Mouse (Mus musculus) lung, postnatal 0 days (tissue): ENCODE data around the gene Irgm1. TPM values are rescaled to one million over a fixed set of nuclear protein-coding genes. Genes with fewer than 3 reads are reported as not detected.

Experiments used
- ATAC-seq: fragments of 200-750 bp; cut with Nextera tagmentation; 2 replicates; pipeline ENCODE4 v1.8.0; 2017; ENCODE audit warnings: moderate library complexity
- DNase-seq: peaks from one replicate; pipeline ENCODE4 v3.0.0-alpha.2; 2016; ENCODE audit warnings: low spot score
- H3K27ac ChIP-seq: fragments of 300-500 bp; sonication (generic); 2 replicates; pipeline ENCODE4 v1.5.1; 2014; ENCODE audit warnings: antibody characterized with exemption, mild to moderate bottlenecking, low read length, mixed read lengths
- H3K27me3 ChIP-seq: fragments of 300-500 bp; sonication (generic); replicated peaks from 2 replicates; pipeline ENCODE4 v1.6.1; 2014; ENCODE audit warnings: low read length, mixed read lengths; ENCODE audit not compliant: insufficient read depth
- H3K36me3 ChIP-seq: fragments of 300-500 bp; sonication (generic); 2 replicates; pipeline ENCODE4 v1.6.1; 2014; ENCODE audit warnings: low read length, mixed read lengths; ENCODE audit not compliant: insufficient read depth
- H3K4me1 ChIP-seq: fragments of 300-500 bp; sonication (generic); 2 replicates; pipeline ENCODE4 v1.6.1; 2014; ENCODE audit warnings: antibody characterized with exemption, low read depth, low read length, mixed read lengths; ENCODE audit not compliant: insufficient read depth
- H3K4me2 ChIP-seq: fragments of 300-500 bp; sonication (generic); replicated peaks from 2 replicates; pipeline ENCODE4 v1.6.1; 2014; ENCODE audit warnings: low read depth, mild to moderate bottlenecking, low read length, moderate library complexity, mixed read lengths
- H3K4me3 ChIP-seq: fragments of 300-500 bp; sonication (generic); 2 replicates; pipeline ENCODE4 v1.5.1; 2014; ENCODE audit warnings: low read depth, low read length
- H3K9ac ChIP-seq: fragments of 300-500 bp; sonication (generic); replicated peaks from 2 replicates; pipeline ENCODE4 v1.6.1; 2014; ENCODE audit warnings: low read depth, mild to moderate bottlenecking
- H3K9me3 ChIP-seq: fragments of 300-500 bp; sonication (generic); 2 replicates; pipeline ENCODE4 v1.6.1; 2016; ENCODE audit warnings: low read length, mixed read lengths
- CTCF ChIP-seq: IDR thresholded peaks from 2 replicates; pipeline ENCODE4 v1.5.1; 2016; ENCODE audit warnings: antibody characterized with exemption, mild to moderate bottlenecking
- EP300 ChIP-seq: IDR thresholded peaks from 2 replicates; pipeline ENCODE4 v1.6.1; 2016; ENCODE audit warnings: antibody characterized with exemption, mild to moderate bottlenecking, control low read depth
- WGBS: fragments of 180-500 bp; shearing (Covaris S2); extraction: QIAGEN DNeasy Blood & Tissue Kit; methylation state at CpG from one replicate; pipeline ENCODE4 v1.1.7; 2014; 5-methylcytosine and 5-hydroxymethylcytosine counted together
- polyA plus RNA-seq: library from polyadenylated mRNA; unstranded; fragments of >200 nt; fragmentation: Nextera tagmentation; extraction: Ambion mirVana; gene quantifications from 2 replicates; pipeline ENCODE4 v1.2.1, GENCODE M21; 2015

Irgm1 gene
- polyA plus RNA-seq, 1 experiment from 2014 or later = 20.2 TPM

DNA sequence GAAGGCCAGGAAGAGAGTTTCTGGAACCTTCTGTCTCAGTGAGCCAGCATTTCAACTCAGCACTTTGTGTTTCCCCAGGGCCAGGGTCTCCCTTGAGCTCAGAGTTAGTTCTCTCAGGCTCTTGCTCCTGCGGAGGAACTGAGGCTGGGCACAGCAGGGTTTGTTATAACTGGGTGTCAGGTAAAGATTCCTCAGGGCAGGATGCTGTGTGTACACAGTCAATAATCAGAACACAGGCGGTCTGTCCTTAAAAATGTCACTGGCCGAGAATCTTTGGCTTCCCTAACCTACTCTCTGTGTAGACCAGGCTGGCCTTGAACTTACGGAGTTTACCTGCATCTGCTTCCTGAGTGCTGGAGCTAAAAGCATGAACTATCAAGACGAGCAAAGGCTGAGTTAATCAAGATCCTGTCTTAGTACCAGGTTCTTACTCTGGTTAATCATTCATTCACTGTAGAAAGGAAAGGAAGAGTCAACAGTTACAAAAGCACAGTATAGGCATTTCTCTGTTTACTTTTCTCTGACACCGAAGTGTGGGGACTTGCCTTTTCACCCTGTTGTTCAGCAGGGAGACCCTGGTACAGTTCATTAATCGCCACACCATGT is 1.3 kb upstream of the Irgm1 start:
- ATAC-seq (no peak), DNase-seq (peak; percentile 26)
- Histone ChIP-seq H3K9me3 (no peaks in the 10 kb centered on the region), H3K4me3 (peak overlapping the region; percentile 45; the same call in 1 of the 2 replicates), H3K4me2 (peak overlapping the region; percentile 79), H3K9ac (no peak overlapping the region), H3K4me1 (peaks cover 14% of the 10 kb centered on the region; the same call in 1 of the 2 replicates), H3K27ac (peak overlapping the region; percentile 94), H3K27me3 (no peaks in the 10 kb centered on the region), H3K36me3 (no peaks in the 10 kb centered on the region)
- WGBS = 52% methylated on average over 7 of the region's 7 CpGs
- no peak for TF ChIP-seq CTCF
- no peak for TF ChIP-seq EP300

DNA sequence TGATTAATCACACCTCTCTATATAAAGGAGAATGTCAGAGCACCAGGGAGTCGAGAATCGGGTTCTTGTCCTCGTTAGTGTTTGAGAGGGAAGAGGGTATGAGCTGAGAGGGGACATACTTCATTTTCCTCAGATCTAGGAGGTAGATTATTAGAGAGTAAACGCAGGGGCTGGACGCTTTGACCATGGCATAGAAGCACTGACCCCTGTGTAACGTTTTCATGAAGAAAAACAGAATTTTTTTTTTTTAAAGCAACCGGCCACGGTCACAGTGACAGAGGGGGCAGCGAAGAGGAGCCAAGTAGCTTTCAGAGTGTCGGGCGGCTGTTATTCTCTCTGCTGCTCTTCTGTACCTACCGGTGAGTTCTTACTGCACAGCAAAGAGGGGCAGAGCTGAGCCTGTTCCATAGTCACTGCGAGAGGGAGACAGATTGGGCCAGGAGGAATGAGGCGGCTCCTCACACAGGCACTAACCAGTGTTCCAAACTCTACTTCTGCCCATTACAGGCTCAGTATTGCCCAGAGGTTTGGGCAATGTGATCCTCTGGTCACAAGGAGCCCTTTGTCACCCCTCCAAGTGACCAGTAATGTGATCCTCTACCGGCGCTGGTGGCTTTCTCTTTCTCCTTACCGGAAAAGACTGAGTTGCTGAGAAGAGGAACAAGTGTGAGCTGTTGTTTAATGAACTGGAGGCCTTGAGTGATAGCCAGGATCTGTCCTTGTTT is 496 bp upstream of the Irgm1 start:
- peak; percentile 39 for ATAC-seq

DNA sequence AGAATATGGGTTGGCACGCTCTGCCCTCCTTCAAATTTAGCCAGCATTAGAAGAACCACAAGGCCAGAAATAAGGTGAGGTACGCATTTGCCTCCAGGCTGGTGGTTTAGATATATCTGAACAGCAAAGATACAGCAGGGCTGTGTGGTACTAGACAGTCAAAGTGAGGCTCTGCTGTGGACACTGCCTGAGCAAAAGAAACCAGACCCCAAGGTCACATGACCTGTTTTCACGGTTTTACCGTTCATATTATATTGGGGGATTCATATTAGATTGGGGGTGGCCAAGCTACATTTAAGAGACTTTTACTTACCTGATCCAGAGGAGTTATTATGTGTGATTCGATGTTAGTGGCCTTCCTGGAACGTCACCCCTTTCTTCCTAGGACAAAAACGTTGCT is 702 bp downstream of the Irgm1 start:
- TF ChIP-seq CTCF (no peak), EP300 (no peak)
- H3K4me1 ChIP-seq = peaks cover 14% of the 10 kb centered on the region; the same call in 1 of the 2 replicates
- H3K9me3 ChIP-seq = no peaks in the 10 kb centered on the region
- peak overlapping the region; percentile 94 for H3K27ac ChIP-seq
- H3K36me3 ChIP-seq = peaks cover 1% of the 10 kb centered on the region
- peak overlapping the region; percentile 45 for H3K4me3 ChIP-seq
- DNase-seq (no peak), ATAC-seq (0 out of 2 replicates have a peak, but pooled peaks have one; percentile 16)
- WGBS = 21% methylated on average over 7 of the region's 7 CpGs
- H3K4me2 ChIP-seq = peak overlapping the region; percentile 79
- H3K9ac ChIP-seq = peak overlapping the region; percentile 20
- H3K27me3 ChIP-seq = no peaks in the 10 kb centered on the region

More for the DNA sequence above, 496 bp upstream of the Irgm1 start:
- Histone ChIP-seq H3K27me3 (no peaks in the 10 kb centered on the region), H3K27ac (peak overlapping the region; percentile 94), H3K4me1 (peaks cover 14% of the 10 kb centered on the region; the same call in 1 of the 2 replicates), H3K4me3 (peak overlapping the region; percentile 45), H3K9ac (peak overlapping the region; percentile 20), H3K4me2 (peak overlapping the region; percentile 79), H3K36me3 (no peaks in the 10 kb centered on the region), H3K9me3 (no peaks in the 10 kb centered on the region)
- WGBS = 2% methylated on average over 17 of the region's 17 CpGs
- TF ChIP-seq CTCF = peak; percentile 17; the same call in 1 of the 2 replicates
- no peak for TF ChIP-seq EP300
- peak; percentile 70 for DNase-seq

DNA sequence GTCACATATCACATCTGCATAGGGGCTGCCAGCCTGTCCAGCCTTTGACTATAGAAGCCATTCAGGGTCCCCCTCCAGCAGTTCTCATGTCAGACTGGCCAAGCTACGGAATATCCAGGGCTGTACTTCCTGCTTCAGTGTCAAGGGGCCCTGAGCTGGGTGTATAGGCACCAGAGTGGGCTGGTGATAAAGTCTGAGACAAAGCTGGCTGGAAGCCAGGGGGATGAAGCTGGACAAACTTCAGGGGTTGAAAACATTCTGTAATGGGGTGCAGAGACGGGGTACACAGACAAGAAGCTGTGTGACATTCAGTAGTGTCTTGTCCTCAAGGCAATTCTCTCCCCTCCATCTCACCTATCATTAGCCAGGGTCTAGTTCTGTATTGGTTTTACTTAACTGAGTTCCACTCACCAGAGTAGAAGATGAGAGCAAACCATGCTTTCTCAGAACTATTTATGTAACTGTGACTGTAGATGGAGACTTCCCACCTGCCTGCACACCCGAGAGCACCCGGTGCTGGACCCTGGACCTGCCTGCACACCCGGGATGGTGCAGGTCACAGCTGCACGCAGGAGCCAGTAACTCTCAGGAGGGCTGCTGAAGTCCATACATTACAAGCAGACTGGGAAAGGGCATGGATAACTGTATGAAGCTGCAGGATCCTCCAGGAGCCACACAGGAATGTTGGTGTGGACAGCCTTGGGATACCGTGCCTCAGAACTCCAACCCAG is 1.9 kb downstream of the Irgm1 start:
- peak overlapping the region; percentile 20 for H3K9ac ChIP-seq
- 20% methylated on average over 7 of the region's 7 CpGs for WGBS
- H3K4me2 ChIP-seq = peak overlapping the region; percentile 79
- no peaks in the 10 kb centered on the region for H3K27me3 ChIP-seq
- peaks cover 5% of the 10 kb centered on the region for H3K36me3 ChIP-seq
- no peak for TF ChIP-seq CTCF
- no peak for TF ChIP-seq EP300
- peaks cover 14% of the 10 kb centered on the region; the same call in 1 of the 2 replicates for H3K4me1 ChIP-seq
- peak overlapping the region; percentile 94; the same call in 1 of the 2 replicates for H3K27ac ChIP-seq
- H3K9me3 ChIP-seq = no peaks in the 10 kb centered on the region
- DNase-seq (no peak), ATAC-seq (no peak)
- peak overlapping the region; percentile 45 for H3K4me3 ChIP-seq

DNA sequence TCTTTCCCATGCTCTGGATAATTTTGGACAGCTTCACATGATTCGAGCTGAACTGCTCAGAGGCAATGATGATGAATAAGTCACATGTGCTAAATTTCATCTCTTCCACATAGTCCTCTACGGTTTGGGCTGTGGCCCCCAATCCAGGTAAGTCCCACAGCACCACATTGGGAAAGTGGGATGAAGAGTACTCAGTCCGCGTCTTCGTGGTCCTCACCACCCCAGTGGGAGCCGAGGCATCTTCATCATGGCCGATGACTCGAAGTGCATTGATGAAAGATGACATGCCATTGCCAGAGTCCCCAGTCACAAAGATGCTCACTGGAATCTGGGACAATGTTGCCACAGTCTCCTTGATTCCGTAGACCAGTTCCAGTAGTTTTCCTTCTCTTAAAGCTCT is 5.0 kb downstream of the Irgm1 start:
- WGBS = 95% methylated on average over 9 of the region's 9 CpGs
- no peak overlapping the region for H3K4me2 ChIP-seq
- H3K9me3 ChIP-seq = no peaks in the 10 kb centered on the region
- TF ChIP-seq CTCF (no peak), EP300 (no peak)
- no peak overlapping the region for H3K9ac ChIP-seq
- no peak for ATAC-seq
- H3K4me1 ChIP-seq = peaks cover 14% of the 10 kb centered on the region; the same call in 1 of the 2 replicates
- peaks cover 5% of the 10 kb centered on the region for H3K36me3 ChIP-seq
- DNase-seq = no peak
- H3K27ac ChIP-seq = no peak overlapping the region
- H3K4me3 ChIP-seq = no peak overlapping the region
- no peaks in the 10 kb centered on the region for H3K27me3 ChIP-seq

DNA sequence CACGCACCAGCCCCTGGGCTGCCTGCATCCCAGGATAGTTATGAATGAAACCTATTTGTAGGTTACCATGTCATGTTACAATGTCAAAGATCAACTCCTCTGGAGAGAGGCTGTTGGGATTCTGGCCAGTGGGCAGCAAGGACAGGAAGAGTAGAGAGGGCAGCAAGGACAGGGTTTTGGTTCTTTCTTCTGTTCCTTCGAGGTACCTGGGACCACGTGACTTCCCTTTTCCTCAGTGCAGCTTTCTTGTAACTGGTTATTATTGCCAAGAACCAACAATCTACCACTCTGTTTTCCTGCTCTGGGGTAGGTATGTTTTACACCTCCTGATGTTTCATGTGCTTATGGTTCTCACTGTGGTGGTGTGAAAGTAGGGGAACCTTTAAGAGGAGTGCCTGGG is 7.7 kb downstream of the Irgm1 start:
- Histone ChIP-seq H3K9ac (no peak overlapping the region), H3K9me3 (no peaks in the 10 kb centered on the region), H3K4me2 (no peak overlapping the region), H3K4me1 (no peaks in the 10 kb centered on the region), H3K36me3 (peaks cover 5% of the 10 kb centered on the region), H3K4me3 (no peak overlapping the region), H3K27ac (no peak overlapping the region), H3K27me3 (no peaks in the 10 kb centered on the region)
- WGBS = 91% methylated on average over 3 of the region's 3 CpGs
- no peak for TF ChIP-seq EP300
- TF ChIP-seq CTCF = no peak
- ATAC-seq (no peak), DNase-seq (no peak)
